Mouse (Mus musculus): ENCODE data around the gene Vmn2r38.
"Not testable (repeated sequence)": the region's sequence is repeated elsewhere in the genome, so short reads cannot be mapped to it uniquely, and the experiment has no call there.

DNA sequence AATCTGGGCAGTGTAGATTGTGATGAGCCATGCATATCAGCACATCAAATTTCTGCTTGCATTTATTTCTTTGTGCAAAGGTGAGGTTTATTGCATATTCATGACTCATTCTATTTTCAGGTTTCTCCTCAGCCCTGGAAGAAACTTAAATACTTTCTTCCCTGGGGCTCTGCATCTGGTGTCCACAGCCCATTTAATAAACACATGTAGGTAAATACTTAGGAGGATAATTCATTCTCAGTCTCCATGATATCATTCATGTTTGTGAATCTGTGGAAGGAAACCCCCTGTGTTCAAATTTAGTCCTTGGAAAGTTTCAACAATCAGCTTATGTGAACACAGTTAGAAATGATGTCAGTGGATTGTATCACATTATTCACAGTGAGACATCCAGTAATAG is 67.0 kb downstream of the Vmn2r38 start, which contains the start of gene Vmn2r39:
- TF ChIP-seq POLR2A, CTCF (IDR thresholded peaks at IDR 0.05; ENCODE audit: insufficient read depth, low read depth, low read length): not testable (repeated sequence)

Measured in olfactory bulb, adult 2 months (tissue).